Mouse (Mus musculus) spleen, adult 12 weeks (tissue): Measurements from ENCODE around the gene Lbx2.
A peak's percentile ranks its signal among the peaks of the same experiment; 100 is the strongest.

Experiments
- DNase-seq: peaks from one replicate; pipeline ENCODE4 v3.0.0; 2022; ENCODE audit warnings: low spot score

Gene Lbx2

GRCm38 (mm10) chr6:83086121-83087035, at the start of gene Lbx2:
Gene Lbx2, plus strand, starts transcription at chr6:83086367.
- no peak for DNase-seq

- DNase-seq: no peak
Observed at GRCm38 (mm10) chr6:83037188-83037587, 49.0 kb upstream of the Lbx2 start.

GRCm38 (mm10) chr6:83038496-83039012, 47.6 kb upstream of the Lbx2 start:
- peak; percentile 94 for DNase-seq

- no peak for DNase-seq
Observed at GRCm38 (mm10) chr6:83040601-83041000, 45.6 kb upstream of the Lbx2 start.

- no peak for DNase-seq
Observed at GRCm38 (mm10) chr6:83043561-83043960, 42.6 kb upstream of the Lbx2 start.

GRCm38 (mm10) chr6:83043993-83044392, 42.2 kb upstream of the Lbx2 start:
- DNase-seq: no peak

GRCm38 (mm10) chr6:83044742-83045141, 41.4 kb upstream of the Lbx2 start:
- no peak for DNase-seq

GRCm38 (mm10) chr6:83049367-83049766, 36.8 kb upstream of the Lbx2 start:
- no peak for DNase-seq

- peak; percentile 42 for DNase-seq
Observed at GRCm38 (mm10) chr6:83053136-83053960, 32.8 kb upstream of the Lbx2 start.

- DNase-seq: peak; percentile 97
Observed at GRCm38 (mm10) chr6:83054074-83054851, 31.9 kb upstream of the Lbx2 start, which contains the start of gene Aup1. Gene Aup1, plus strand, starts transcription at chr6:83054521.

GRCm38 (mm10) chr6:83054871-83055431, 31.2 kb upstream of the Lbx2 start, which contains the start of gene Htra2:
Gene Htra2, minus strand, starts transcription at chr6:83055273.
- DNase-seq: peak; percentile 50

GRCm38 (mm10) chr6:83057790-83058189, 28.4 kb upstream of the Lbx2 start, which contains the start of gene Dqx1:
Gene Dqx1, plus strand, starts transcription at chr6:83057844.
- DNase-seq: no peak

- DNase-seq: no peak
Observed at GRCm38 (mm10) chr6:83058725-83059124, 27.4 kb upstream of the Lbx2 start.

GRCm38 (mm10) chr6:83065995-83066394, 20.2 kb upstream of the Lbx2 start:
- no peak for DNase-seq

- no peak for DNase-seq
Observed at GRCm38 (mm10) chr6:83066441-83066840, 19.7 kb upstream of the Lbx2 start.

- no peak for DNase-seq
Observed at GRCm38 (mm10) chr6:83068221-83068620, 17.9 kb upstream of the Lbx2 start.

GRCm38 (mm10) chr6:83068706-83069487, 17.3 kb upstream of the Lbx2 start:
- DNase-seq: no peak

GRCm38 (mm10) chr6:83069488-83070246, 16.5 kb upstream of the Lbx2 start:
- DNase-seq: no peak

GRCm38 (mm10) chr6:83070247-83070310, 16.1 kb upstream of the Lbx2 start, which contains the start of gene Tlx2:
Gene Tlx2, minus strand, starts transcription at chr6:83070293.
- no peak for DNase-seq
